Mouse (Mus musculus) cerebellum, adult 2 months (tissue): ENCODE measurements around the gene Gm49450.

Source experiments
- CTCF ChIP-seq: fragments of 200-500 bp; IDR thresholded peaks from 2 replicates; pipeline ENCODE4 v1.5.1; 2011; ENCODE audit warnings: low read depth, mild to moderate bottlenecking, control low read depth, low read length, moderate library complexity, borderline replicate concordance; ENCODE audit not compliant: insufficient read depth
- POLR2A ChIP-seq: fragments of 200-500 bp; IDR thresholded peaks from 2 replicates; pipeline ENCODE4 v1.6.1; 2011; ENCODE audit warnings: low read length, control low read depth, borderline replicate concordance; ENCODE audit not compliant: insufficient read depth

DNA sequence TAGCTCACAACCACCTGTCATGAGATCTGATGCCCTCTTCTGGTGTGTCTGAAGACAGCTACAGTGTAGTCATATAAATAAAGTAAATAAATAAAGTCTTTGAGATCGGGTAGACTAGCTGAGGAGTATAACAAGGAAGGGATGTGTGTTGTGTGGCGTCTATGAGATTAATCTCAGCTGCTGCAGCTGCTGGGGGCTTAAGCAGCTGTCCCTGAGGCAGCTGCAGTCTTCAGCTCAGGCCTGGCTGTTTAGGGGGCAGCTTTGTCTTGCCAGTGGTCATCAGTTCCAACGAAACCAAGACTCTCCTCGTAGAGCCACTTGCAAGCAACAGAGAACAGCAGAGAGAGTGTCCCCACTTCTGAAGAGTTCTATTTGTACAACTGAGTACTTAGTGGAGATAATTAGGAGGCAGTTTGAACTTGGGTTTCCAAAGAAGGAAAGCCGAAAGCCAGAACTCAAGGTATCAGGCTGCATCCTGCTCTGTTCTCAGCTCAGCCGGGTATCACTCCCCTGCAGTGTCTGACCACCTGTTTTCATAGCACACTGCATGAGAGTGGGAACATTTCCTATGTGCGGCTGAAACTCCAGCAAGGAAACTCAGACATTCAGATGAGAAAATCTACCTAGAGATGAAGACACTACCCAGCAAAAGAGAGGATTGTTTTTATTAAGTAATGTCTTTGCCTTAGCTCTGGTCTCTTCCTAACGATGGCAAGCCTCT is 66.5 kb downstream of the Gm49450 start:
- TF ChIP-seq CTCF (no peak), POLR2A (no peak)
